Mouse (Mus musculus) thymus, adult 2 months (tissue): Measurements from ENCODE around the gene Hinfp. TPM values are rescaled to one million over a fixed set of nuclear protein-coding genes. Genes with fewer than 3 reads are reported as not detected.
"Not testable (repeated sequence)": the region's sequence is repeated elsewhere in the genome, so short reads cannot be mapped to it uniquely, and the experiment has no call there.

Experiments
- DNase-seq: peaks from one replicate; pipeline ENCODE4 v3.0.0; 2021
- H3K27ac ChIP-seq: fragments of 200-500 bp; 2 replicates; pipeline ENCODE4 v1.5.1; 2012; ENCODE audit warnings: low read length, control low read depth; ENCODE audit not compliant: control insufficient read depth, insufficient read depth
- H3K27me3 ChIP-seq: fragments of 200-500 bp; 2 replicates; pipeline ENCODE4 v1.6.1; 2012; ENCODE audit warnings: mild to moderate bottlenecking, low read length, moderate library complexity, mixed read lengths; ENCODE audit not compliant: control insufficient read depth, insufficient read depth
- H3K36me3 ChIP-seq: fragments of 200-500 bp; 2 replicates; pipeline ENCODE4 v1.6.1; 2012; ENCODE audit warnings: mild to moderate bottlenecking, low read length, moderate library complexity; ENCODE audit not compliant: control insufficient read depth, insufficient read depth
- H3K4me1 ChIP-seq: fragments of 200-500 bp; replicated peaks from 2 replicates; pipeline ENCODE4 v1.6.1; 2012; ENCODE audit warnings: low read length; ENCODE audit not compliant: control insufficient read depth, insufficient read depth
- H3K4me3 ChIP-seq: fragments of 200-500 bp; 2 replicates; pipeline ENCODE4 v1.5.1; 2012; ENCODE audit warnings: mild to moderate bottlenecking, low read length, control low read depth, moderate library complexity; ENCODE audit not compliant: control insufficient read depth, insufficient read depth
- CTCF ChIP-seq: fragments of 200-500 bp; IDR thresholded peaks from 2 replicates; pipeline ENCODE4 v1.5.1; 2012; ENCODE audit warnings: mild to moderate bottlenecking, control low read depth, low read length, moderate library complexity, borderline replicate concordance; ENCODE audit not compliant: control insufficient read depth, poor library complexity, insufficient read depth; ENCODE audit errors: extremely low read depth
- POLR2A ChIP-seq: fragments of 200-500 bp; IDR thresholded peaks from 2 replicates; pipeline ENCODE4 v1.6.1; 2012; ENCODE audit warnings: mild to moderate bottlenecking, low read length, control low read depth, moderate library complexity; ENCODE audit not compliant: control insufficient read depth, poor library complexity, insufficient read depth; ENCODE audit errors: extremely low read depth
- WGBS: fragments of 180-500 bp; shearing (Covaris S2); methylation state at CpG from one replicate; pipeline ENCODE4 v1.1.7; 2018; 5-methylcytosine and 5-hydroxymethylcytosine counted together
- polyA plus RNA-seq: library from polyadenylated mRNA; depleted of rRNA; stranded (reverse); fragments of >200 nt; gene quantifications from 2 replicates; pipeline ENCODE4 v1.2.3, GENCODE M21; 2012

The Hinfp gene
- polyA plus RNA-seq, 1 experiment = 71.1 TPM

- H3K27ac ChIP-seq = no peak overlapping the region
- H3K4me3 ChIP-seq = no peak overlapping the region
- no peaks in the 10 kb centered on the region for H3K27me3 ChIP-seq
- peaks cover under 1% of the 10 kb centered on the region for H3K36me3 ChIP-seq
- TF ChIP-seq CTCF (no peak), POLR2A (no peak)
- DNase-seq = no peak
- 81% methylated on average over 5 of the region's 5 CpGs for WGBS
- H3K4me1 ChIP-seq = peaks cover 15% of the 10 kb centered on the region
Measured at GRCm38 (mm10) chr9:44338574-44338973, 33.1 kb upstream of the Hinfp start.

GRCm38 (mm10) chr9:44337436-44338169 is 32.1 kb upstream of the Hinfp start:
- Histone ChIP-seq H3K36me3 (peaks cover 10% of the 10 kb centered on the region), H3K4me1 (peaks cover 11% of the 10 kb centered on the region), H3K27ac (0 out of 2 replicates have a peak overlapping the region, but pooled peaks have one; percentile 15), H3K27me3 (no peaks in the 10 kb centered on the region), H3K4me3 (no peak overlapping the region)
- TF ChIP-seq CTCF = no peak
- TF ChIP-seq POLR2A = no peak
- WGBS = 91% methylated on average over 9 of the region's 9 CpGs
- no peak for DNase-seq

- WGBS = 73% methylated on average over 3 of the region's 3 CpGs
- Histone ChIP-seq H3K27ac (no peak overlapping the region), H3K4me3 (no peak overlapping the region), H3K4me1 (peaks cover 11% of the 10 kb centered on the region), H3K27me3 (no peaks in the 10 kb centered on the region), H3K36me3 (peaks cover 10% of the 10 kb centered on the region)
- TF ChIP-seq POLR2A (no peak), CTCF (no peak)
- DNase-seq = no peak
Measured at GRCm38 (mm10) chr9:44336964-44337363, 31.5 kb upstream of the Hinfp start.

GRCm38 (mm10) chr9:44336513-44336912 is 31.0 kb upstream of the Hinfp start:
- 49% methylated on average over 4 of the region's 4 CpGs for WGBS

GRCm38 (mm10) chr9:44336093-44336406 is 30.6 kb upstream of the Hinfp start:
- no peak for TF ChIP-seq CTCF
- TF ChIP-seq POLR2A = no peak
- Histone ChIP-seq H3K4me3 (peak overlapping the region; percentile 73), H3K27ac (no peak overlapping the region; the same call in 1 of the 2 replicates), H3K27me3 (no peaks in the 10 kb centered on the region), H3K4me1 (peaks cover 11% of the 10 kb centered on the region), H3K36me3 (peaks cover 10% of the 10 kb centered on the region)
- no peak for DNase-seq
- 5% methylated on average over 5 of the region's 5 CpGs for WGBS

More at GRCm38 (mm10) chr9:44336513-44336912, 31.0 kb upstream of the Hinfp start:
- Histone ChIP-seq H3K36me3 (peaks cover 10% of the 10 kb centered on the region), H3K4me3 (peak overlapping the region; percentile 26), H3K4me1 (peaks cover 11% of the 10 kb centered on the region)
- H3K27me3 ChIP-seq, H3K27ac ChIP-seq, DNase-seq: not testable (repeated sequence)

- no peaks in the 10 kb centered on the region for H3K27me3 ChIP-seq
- under 1% methylated on average over 50 of the region's 50 CpGs for WGBS
- H3K27ac ChIP-seq = peak overlapping the region; percentile 28; the same call in 1 of the 2 replicates
- TF ChIP-seq POLR2A (no peak), CTCF (no peak)
- peaks cover 11% of the 10 kb centered on the region for H3K4me1 ChIP-seq
- H3K36me3 ChIP-seq = peaks cover 10% of the 10 kb centered on the region
- no peak for DNase-seq
- H3K4me3 ChIP-seq = peak overlapping the region; percentile 73
Measured at GRCm38 (mm10) chr9:44335331-44336092, 30.0 kb upstream of the Hinfp start.
